In the genomic region with DNA sequence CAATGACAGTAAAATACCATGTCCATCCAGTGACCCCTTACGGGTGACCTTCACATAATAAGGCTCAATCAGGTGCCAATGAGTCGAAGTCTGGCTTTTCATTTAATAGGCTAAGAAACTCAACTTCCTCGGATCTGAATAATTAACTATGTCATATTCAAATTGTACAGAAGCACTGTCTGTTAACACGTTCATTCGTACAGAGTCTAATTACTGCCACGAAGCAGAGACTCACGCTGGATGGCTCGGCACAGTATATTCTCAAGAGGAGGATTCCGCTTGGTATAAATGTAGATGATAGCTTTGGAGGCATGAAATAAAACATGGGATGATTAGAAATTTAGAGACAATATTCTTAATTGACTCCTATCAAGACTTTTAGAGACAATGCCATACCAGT, we compare ENCODE assay signal across 21 mouse cellular contexts. TPM values are rescaled to one million over a fixed set of nuclear protein-coding genes. Genes with fewer than 3 reads are reported as not detected.
DNase-seq lines count a peak whose midpoint lies in the region; ATAC-seq and TF ChIP-seq lines count a peak whose summit lies in the region.
"Had no signal": no experiment of that assay in that cellular context is flagged by ENCODE, and none has a peak within 500 bp of the region (broad histone marks: within the 10 kb centered on the region; RNA-seq: fewer than 3 reads in every experiment).

No protein-coding gene starts in this region.

- H3K9ac ChIP-seq in forebrain, embryonic 13.5 days: no peak overlapping the region
- no peak overlapping the region for H3K9ac ChIP-seq in forebrain, postnatal 0 days
- no peak overlapping the region for H3K9ac ChIP-seq in midbrain, embryonic 16.5 days (ENCODE audit: low read depth, low read length)
- no peak overlapping the region for H3K9ac ChIP-seq in neural tube, embryonic 15.5 days (replicated peaks)
- no peak overlapping the region for H3K9ac ChIP-seq in heart, adult 2 months (ENCODE audit: low read depth, low read length)
- H3K9ac ChIP-seq: embryonic facial prominence, embryonic 13.5 days; heart, embryonic 15.5 days; hindbrain, embryonic 15.5 days had no signal

- TF ChIP-seq CTCF in layer of hippocampus, adult 2 months (conservative IDR thresholded peaks at IDR 0.05): no peak
- TF ChIP-seq CTCF in forebrain, postnatal 0 days (IDR thresholded peaks at IDR 0.05; ENCODE audit: low read depth): no peak
- no peak for TF ChIP-seq CTCF in heart, adult 2 months (IDR thresholded peaks at IDR 0.05)

- H3K27me3 ChIP-seq in forebrain, embryonic 13.5 days: no peaks in the 10 kb centered on the region
- H3K27me3 ChIP-seq in forebrain, postnatal 0 days (ENCODE audit: insufficient read depth, low read length): no peaks in the 10 kb centered on the region
- H3K27me3 ChIP-seq in midbrain, embryonic 16.5 days (ENCODE audit: control insufficient read depth, insufficient read depth, low read depth, low read length): no peaks in the 10 kb centered on the region
- H3K27me3 ChIP-seq in neural tube, embryonic 15.5 days (replicated peaks): no peaks in the 10 kb centered on the region
- no peaks in the 10 kb centered on the region for H3K27me3 ChIP-seq in heart, adult 2 months (ENCODE audit: control insufficient read depth, insufficient read depth, low read length)
- H3K27me3 ChIP-seq: CH12.LX; heart, embryonic 15.5 days; hindbrain, embryonic 15.5 days had no signal

- H3K27ac ChIP-seq in layer of hippocampus, adult 2 months: peak overlapping the region; percentile 65; the same call in 1 of the 2 replicates
- no peak overlapping the region for H3K27ac ChIP-seq in forebrain, embryonic 13.5 days
- no peak overlapping the region for H3K27ac ChIP-seq in forebrain, postnatal 0 days (ENCODE audit: low read depth, low read length)
- H3K27ac ChIP-seq in midbrain, embryonic 16.5 days (ENCODE audit: low read length): no peak overlapping the region
- no peak overlapping the region for H3K27ac ChIP-seq in neural tube, embryonic 15.5 days (replicated peaks)
- no peak overlapping the region for H3K27ac ChIP-seq in heart, adult 2 months
- H3K27ac ChIP-seq: embryonic facial prominence, embryonic 13.5 days; heart, embryonic 15.5 days; hindbrain, embryonic 15.5 days had no signal

- no peak for TF ChIP-seq POLR2A in heart, adult 2 months (IDR thresholded peaks at IDR 0.05; ENCODE audit: insufficient read depth, low read depth, low read length)

- DNase-seq in layer of hippocampus, adult 2 months (ENCODE audit: low spot score in 2 of 2): no peak
- DNase-seq in layer of hippocampus, adult 8-10 months (ENCODE audit: low spot score in 2 of 2): no peak
- peak; percentile 8 for DNase-seq in forebrain, postnatal 0 days
- no peak for DNase-seq in heart, adult 2 months
- DNase-seq: adrenal gland, adult 8-10 months; adrenal gland, postnatal 36 days; cerebellum, adult 11-12 months; cerebellum, adult 9-10 months; cerebellum, postnatal 25 days; gastrocnemius, postnatal 10 days; heart, adult 18-20 months; heart, postnatal 14 days had no signal

- 51% methylated on average over 9 of the region's 9 CpGs for WGBS in forebrain, embryonic 13.5 days
- WGBS in forebrain, postnatal 0 days: 38% methylated on average over 9 of the region's 9 CpGs
- WGBS in midbrain, embryonic 16.5 days: 47% methylated on average over 9 of the region's 9 CpGs
- 43% methylated on average over 9 of the region's 9 CpGs for WGBS in neural tube, embryonic 15.5 days
- WGBS in heart, adult 2 months: 81% methylated on average over 9 of the region's 9 CpGs

- H3K36me3 ChIP-seq in forebrain, embryonic 13.5 days (ENCODE audit: poor library complexity, severe bottlenecking): no peaks in the 10 kb centered on the region
- no peaks in the 10 kb centered on the region for H3K36me3 ChIP-seq in forebrain, postnatal 0 days (ENCODE audit: insufficient read depth)
- no peaks in the 10 kb centered on the region for H3K36me3 ChIP-seq in midbrain, embryonic 16.5 days (ENCODE audit: control insufficient read depth, insufficient read depth, low read length)
- H3K36me3 ChIP-seq in neural tube, embryonic 15.5 days: no peaks in the 10 kb centered on the region
- no peaks in the 10 kb centered on the region for H3K36me3 ChIP-seq in heart, adult 2 months (ENCODE audit: control insufficient read depth, insufficient read depth, low read length)
- H3K36me3 ChIP-seq: embryonic facial prominence, embryonic 13.5 days; heart, embryonic 15.5 days; hindbrain, embryonic 15.5 days had no signal

- intact Hi-C loops in heart, adult 2 months (cut with DNase I): loop anchor here (10.0 kb wide), 2 partner anchors 45 to 85 kb away; no protein-coding TSS in a partner anchor

- 0 out of 2 replicates have a peak, but pooled peaks have one; percentile 48 for ATAC-seq in forebrain, embryonic 13.5 days
- peak; percentile 32; the same call in 1 of the 2 replicates for ATAC-seq in forebrain, postnatal 0 days
- ATAC-seq in midbrain, embryonic 16.5 days: no peak
- no peak for ATAC-seq in neural tube, embryonic 15.5 days (ENCODE audit: low FRiP score)
- ATAC-seq: intestine, embryonic 16.5 days had no signal

- no peaks in the 10 kb centered on the region for H3K9me3 ChIP-seq in forebrain, embryonic 13.5 days (replicated peaks)
- H3K9me3 ChIP-seq in forebrain, postnatal 0 days (ENCODE audit: low read length): no peaks in the 10 kb centered on the region
- no peaks in the 10 kb centered on the region for H3K9me3 ChIP-seq in midbrain, embryonic 16.5 days (replicated peaks; ENCODE audit: control insufficient read depth, low read length, poor library complexity, severe bottlenecking)
- H3K9me3 ChIP-seq in neural tube, embryonic 15.5 days (replicated peaks): no peaks in the 10 kb centered on the region
- H3K9me3 ChIP-seq: embryonic facial prominence, embryonic 13.5 days; heart, embryonic 15.5 days; hindbrain, embryonic 15.5 days had no signal

- no peak for TF ChIP-seq EP300 in heart, adult 2 months (IDR thresholded peaks at IDR 0.05; ENCODE audit: insufficient read depth, low read depth, low read length)

- no peaks in the 10 kb centered on the region for H3K4me1 ChIP-seq in forebrain, embryonic 13.5 days
- no peaks in the 10 kb centered on the region for H3K4me1 ChIP-seq in forebrain, postnatal 0 days (ENCODE audit: insufficient read depth)
- no peaks in the 10 kb centered on the region for H3K4me1 ChIP-seq in midbrain, embryonic 16.5 days (ENCODE audit: control insufficient read depth, insufficient read depth, low read length)
- H3K4me1 ChIP-seq in neural tube, embryonic 15.5 days: no peaks in the 10 kb centered on the region
- H3K4me1 ChIP-seq in heart, adult 2 months (ENCODE audit: control insufficient read depth, insufficient read depth, low read length): peaks cover 2% of the 10 kb centered on the region
- H3K4me1 ChIP-seq: heart, embryonic 15.5 days; hindbrain, embryonic 15.5 days had no signal

- H3K4me2 ChIP-seq in forebrain, embryonic 13.5 days: no peak overlapping the region
- H3K4me2 ChIP-seq in forebrain, postnatal 0 days (ENCODE audit: low read depth): no peak overlapping the region
- H3K4me2 ChIP-seq in midbrain, embryonic 16.5 days (ENCODE audit: low read length): no peak overlapping the region
- H3K4me2 ChIP-seq in neural tube, embryonic 15.5 days: no peak overlapping the region
- H3K4me2 ChIP-seq: embryonic facial prominence, embryonic 13.5 days; heart, embryonic 11.5 days; heart, embryonic 15.5 days; hindbrain, embryonic 15.5 days had no signal

- H3K4me3 ChIP-seq in layer of hippocampus, adult 2 months: no peak overlapping the region
- no peak overlapping the region for H3K4me3 ChIP-seq in forebrain, embryonic 13.5 days
- no peak overlapping the region for H3K4me3 ChIP-seq in forebrain, postnatal 0 days (ENCODE audit: low read depth, low read length)
- no peak overlapping the region for H3K4me3 ChIP-seq in midbrain, embryonic 16.5 days (ENCODE audit: low read depth, low read length)
- H3K4me3 ChIP-seq in neural tube, embryonic 15.5 days (replicated peaks): no peak overlapping the region
- H3K4me3 ChIP-seq in heart, adult 2 months: no peak overlapping the region
- H3K4me3 ChIP-seq: embryonic facial prominence, embryonic 13.5 days; heart, embryonic 15.5 days; hindbrain, embryonic 15.5 days had no signal

- H3K79me2 ChIP-seq in heart, adult 2 months (replicated peaks; ENCODE audit: control insufficient read depth, insufficient read depth, low read length): no peaks in the 10 kb centered on the region

RNA-seq across cellular contexts. Expression of a gene that starts 11.0 kb away (rescaled TPM):
- total RNA-seq in layer of hippocampus, adult 2 months (2021): 1 to 10 TPM; 5.9 to 6.1 TPM
- 1 to 10 TPM; 5.2 to 8.6 (median 7.3) TPM for total RNA-seq in layer of hippocampus, adult 8-10 months (2022)
- polyA plus RNA-seq in forebrain, embryonic 13.5 days (2015; fragmentation: Nextera tagmentation; extraction: Ambion mirVana): 10.4 and 10.5 TPM in 2 replicates
- total RNA-seq in forebrain, postnatal 0 days (2014; rRNA removed): 6.2 and 9.4 TPM in 2 replicates
- polyA plus RNA-seq in forebrain, postnatal 0 days (2015; fragmentation: Nextera tagmentation; extraction: Ambion mirVana): 7.2 and 9.1 TPM in 2 replicates
- polyA plus RNA-seq in midbrain, embryonic 16.5 days (2015; fragmentation: Nextera tagmentation; extraction: Ambion mirVana): 8.9 and 9.8 TPM in 2 replicates
- polyA plus RNA-seq in neural tube, embryonic 15.5 days (2015; fragmentation: Nextera tagmentation; extraction: Ambion mirVana): 13.9 and 20.7 TPM in 2 replicates
- total RNA-seq in heart, adult 2 months (2021): 10 to 100 TPM; 47.6 to 59.4 TPM
- polyA plus RNA-seq in heart, adult 2 months (2012; rRNA removed): 44.1 and 87.6 TPM in 2 replicates
- total RNA-seq: CH12.LX had no signal

Comparison
In these comparisons a context has a peak if more than half of its experiments do, and no peak if none do; other contexts are left out.
1. ATAC-seq: peak in forebrain, embryonic 13.5 days (single experiment) and forebrain, postnatal 0 days (single experiment); none in midbrain, embryonic 16.5 days (single experiment) and neural tube, embryonic 15.5 days (single experiment).